Mouse (Mus musculus) limb, embryonic 15.5 days (tissue): ENCODE measurements around the gene Nxn. TPM values are rescaled to one million over a fixed set of nuclear protein-coding genes. Genes with fewer than 3 reads are reported as not detected.

ENCODE experiments used
- ATAC-seq: fragments of 200-750 bp; cut with Nextera tagmentation; 2 replicates; pipeline ENCODE4 v1.8.0; 2017; ENCODE audit warnings: low read depth, moderate TSS enrichment; ENCODE audit not compliant: insufficient number of reproducible peaks, low FRiP score, low TSS enrichment
- H3K27ac ChIP-seq: fragments of 300-500 bp; sonication (generic); 2 replicates; pipeline ENCODE4 v1.5.1; 2015; ENCODE audit warnings: moderate library complexity, mild to moderate bottlenecking, inconsistent platforms
- H3K27me3 ChIP-seq: fragments of 300-500 bp; sonication (generic); 2 replicates; pipeline ENCODE4 v1.6.1; 2015; ENCODE audit warnings: inconsistent platforms
- H3K36me3 ChIP-seq: fragments of 300-500 bp; sonication (generic); 2 replicates; pipeline ENCODE4 v1.6.1; 2015; ENCODE audit warnings: inconsistent platforms
- H3K4me1 ChIP-seq: fragments of 300-500 bp; sonication (generic); 2 replicates; pipeline ENCODE4 v1.6.1; 2015; ENCODE audit warnings: inconsistent platforms
- H3K4me2 ChIP-seq: fragments of 300-500 bp; sonication (generic); 2 replicates; pipeline ENCODE4 v1.6.1; 2015; ENCODE audit warnings: mild to moderate bottlenecking, inconsistent platforms
- H3K4me3 ChIP-seq: fragments of 300-500 bp; sonication (generic); 2 replicates; pipeline ENCODE4 v1.5.1; 2015; ENCODE audit warnings: mild to moderate bottlenecking, inconsistent platforms
- H3K9ac ChIP-seq: fragments of 300-500 bp; sonication (generic); 2 replicates; pipeline ENCODE4 v1.6.1; 2015; ENCODE audit warnings: inconsistent platforms
- H3K9me3 ChIP-seq: fragments of 300-500 bp; sonication (generic); 2 replicates; pipeline ENCODE4 v1.6.1; 2016; ENCODE audit warnings: inconsistent platforms
- WGBS: fragments of 180-500 bp; shearing (Covaris S2); methylation state at CpG from one replicate; pipeline ENCODE4 v1.1.7; 2015; 5-methylcytosine and 5-hydroxymethylcytosine counted together
- polyA plus RNA-seq: library from polyadenylated mRNA; unstranded; fragments of >200 nt; fragmentation: Nextera tagmentation; extraction: Ambion mirVana; gene quantifications from 2 replicates; pipeline ENCODE4 v1.2.1, GENCODE M21; 2015

Gene Nxn
- polyA plus RNA-seq, 1 experiment from 2014 or later = 60.8 TPM

- Histone ChIP-seq H3K36me3 (peaks cover 92% of the 10 kb centered on the region), H3K4me1 (peaks cover 29% of the 10 kb centered on the region), H3K27me3 (no peaks in the 10 kb centered on the region), H3K9ac (no peak overlapping the region), H3K4me2 (no peak overlapping the region), H3K9me3 (no peaks in the 10 kb centered on the region), H3K4me3 (no peak overlapping the region), H3K27ac (no peak overlapping the region)
- ATAC-seq = no peak
- WGBS = 52% methylated on average over 4 of the region's 4 CpGs
Observed at GRCm38 (mm10) chr11:76420896-76421295, 22.0 kb upstream of the Nxn start.

GRCm38 (mm10) chr11:76419179-76419578 is 20.2 kb upstream of the Nxn start:
- 59% methylated on average over 4 of the region's 4 CpGs for WGBS

GRCm38 (mm10) chr11:76418423-76418822 is 19.5 kb upstream of the Nxn start:
- WGBS = 70% methylated on average over 8 of the region's 8 CpGs
- Histone ChIP-seq H3K36me3 (peaks cover 92% of the 10 kb centered on the region), H3K9ac (no peak overlapping the region), H3K4me1 (peaks cover 42% of the 10 kb centered on the region), H3K9me3 (no peaks in the 10 kb centered on the region), H3K4me3 (no peak overlapping the region), H3K27ac (no peak overlapping the region), H3K27me3 (no peaks in the 10 kb centered on the region), H3K4me2 (no peak overlapping the region)
- ATAC-seq = no peak

More at GRCm38 (mm10) chr11:76419179-76419578, 20.2 kb upstream of the Nxn start:
- H3K9ac ChIP-seq = no peak overlapping the region
- H3K9me3 ChIP-seq = no peaks in the 10 kb centered on the region
- no peak for ATAC-seq
- H3K27me3 ChIP-seq = no peaks in the 10 kb centered on the region
- H3K4me2 ChIP-seq = no peak overlapping the region
- H3K4me1 ChIP-seq = peaks cover 34% of the 10 kb centered on the region
- no peak overlapping the region for H3K27ac ChIP-seq
- no peak overlapping the region for H3K4me3 ChIP-seq
- peaks cover 95% of the 10 kb centered on the region for H3K36me3 ChIP-seq

GRCm38 (mm10) chr11:76415985-76416384 is 17.0 kb upstream of the Nxn start:
- H3K9ac ChIP-seq = no peak overlapping the region
- no peak overlapping the region for H3K4me2 ChIP-seq
- no peak overlapping the region for H3K4me3 ChIP-seq
- ATAC-seq = no peak
- H3K4me1 ChIP-seq = peaks cover 49% of the 10 kb centered on the region
- H3K36me3 ChIP-seq = peaks cover 81% of the 10 kb centered on the region
- WGBS = 35% methylated on average over 2 of the region's 2 CpGs
- no peak overlapping the region for H3K27ac ChIP-seq
- no peaks in the 10 kb centered on the region for H3K9me3 ChIP-seq
- no peaks in the 10 kb centered on the region for H3K27me3 ChIP-seq

GRCm38 (mm10) chr11:76415001-76415400 is 16.1 kb upstream of the Nxn start:
- Histone ChIP-seq H3K4me1 (peaks cover 46% of the 10 kb centered on the region), H3K36me3 (peaks cover 79% of the 10 kb centered on the region), H3K4me2 (no peak overlapping the region), H3K9me3 (no peaks in the 10 kb centered on the region), H3K27ac (no peak overlapping the region), H3K27me3 (no peaks in the 10 kb centered on the region), H3K4me3 (no peak overlapping the region), H3K9ac (no peak overlapping the region)
- WGBS = 89% methylated on average over 4 of the region's 4 CpGs
- no peak for ATAC-seq

- Histone ChIP-seq H3K4me3 (no peak overlapping the region), H3K4me2 (no peak overlapping the region), H3K36me3 (peaks cover 71% of the 10 kb centered on the region), H3K9me3 (no peaks in the 10 kb centered on the region), H3K27me3 (no peaks in the 10 kb centered on the region), H3K9ac (no peak overlapping the region), H3K4me1 (peaks cover 44% of the 10 kb centered on the region), H3K27ac (peak overlapping the region; percentile 86)
- WGBS = 50% methylated on average over 4 of the region's 4 CpGs
- peak; percentile 88 for ATAC-seq
Observed at GRCm38 (mm10) chr11:76413202-76413601, 14.3 kb upstream of the Nxn start.

- Histone ChIP-seq H3K4me1 (peaks cover 37% of the 10 kb centered on the region), H3K36me3 (peaks cover 48% of the 10 kb centered on the region), H3K9ac (no peak overlapping the region), H3K9me3 (no peaks in the 10 kb centered on the region), H3K27ac (no peak overlapping the region), H3K27me3 (no peaks in the 10 kb centered on the region), H3K4me3 (no peak overlapping the region), H3K4me2 (no peak overlapping the region)
- no peak for ATAC-seq
- 72% methylated on average over 12 of the region's 12 CpGs for WGBS
Observed at GRCm38 (mm10) chr11:76410826-76411225, 11.9 kb upstream of the Nxn start.

- Histone ChIP-seq H3K4me2 (peak within 1 kb of the TSS; percentile 68), H3K27me3 (no peaks in the 10 kb centered on the region), H3K36me3 (peaks cover 21% of the 10 kb centered on the region), H3K4me1 (peaks cover 18% of the 10 kb centered on the region; the same call in 1 of the 2 replicates), H3K27ac (peak within 1 kb of the TSS; percentile 89), H3K9me3 (no peaks in the 10 kb centered on the region), H3K9ac (peak within 1 kb of the TSS; percentile 83), H3K4me3 (peak within 1 kb of the TSS; percentile 66)
- ATAC-seq = peak; percentile 95
- under 1% methylated on average over 46 of the region's 46 CpGs for WGBS
Observed at GRCm38 (mm10) chr11:76406702-76407583, 8.0 kb upstream of the Nxn start, which contains the start of gene Timm22. Gene Timm22 (plus strand): TSS chr11:76406952.

GRCm38 (mm10) chr11:76405626-76406264 is 6.8 kb upstream of the Nxn start:
- Histone ChIP-seq H3K4me2 (no peak overlapping the region), H3K27me3 (no peaks in the 10 kb centered on the region), H3K27ac (no peak overlapping the region), H3K4me3 (no peak overlapping the region), H3K36me3 (peaks cover 12% of the 10 kb centered on the region), H3K4me1 (peaks cover 21% of the 10 kb centered on the region), H3K9ac (no peak overlapping the region), H3K9me3 (no peaks in the 10 kb centered on the region)
- WGBS = 78% methylated on average over 5 of the region's 5 CpGs
- no peak for ATAC-seq

- Histone ChIP-seq H3K4me1 (peaks cover 24% of the 10 kb centered on the region), H3K27me3 (no peaks in the 10 kb centered on the region), H3K9ac (no peak overlapping the region), H3K27ac (no peak overlapping the region), H3K9me3 (no peaks in the 10 kb centered on the region), H3K36me3 (peaks cover 11% of the 10 kb centered on the region), H3K4me2 (no peak overlapping the region), H3K4me3 (no peak overlapping the region)
- WGBS = 67% methylated on average over 4 of the region's 4 CpGs
- no peak for ATAC-seq
Observed at GRCm38 (mm10) chr11:76405113-76405512, 6.2 kb upstream of the Nxn start.

GRCm38 (mm10) chr11:76401398-76401797 is 2.5 kb upstream of the Nxn start:
- Histone ChIP-seq H3K4me1 (peaks cover 24% of the 10 kb centered on the region), H3K9ac (no peak overlapping the region), H3K4me2 (no peak overlapping the region), H3K9me3 (no peaks in the 10 kb centered on the region), H3K27ac (no peak overlapping the region; the same call in 1 of the 2 replicates), H3K36me3 (no peaks in the 10 kb centered on the region), H3K27me3 (no peaks in the 10 kb centered on the region), H3K4me3 (no peak overlapping the region)
- ATAC-seq = no peak
- WGBS = 24% methylated on average over 10 of the region's 10 CpGs
